Mouse (Mus musculus) kidney, adult 2 months (tissue): ENCODE data around the gene Zfp655.

Source experiments
- CTCF ChIP-seq: fragments of 200-500 bp; conservative IDR thresholded peaks from 2 replicates; pipeline ENCODE4 v1.5.1; 2011; ENCODE audit warnings: low read depth, mild to moderate bottlenecking, control low read depth, low read length, moderate library complexity, mixed read lengths; ENCODE audit not compliant: insufficient read depth, insufficient read length
- POLR2A ChIP-seq: fragments of 200-500 bp; IDR thresholded peaks from one replicate; pipeline ENCODE4 v1.6.1; 2011; ENCODE audit warnings: low read depth, low read length, control low read depth

GRCm38 (mm10) chr5:145292398-145292797 is 60.9 kb downstream of the Zfp655 start:
- TF ChIP-seq CTCF = no peak
- TF ChIP-seq POLR2A = no peak
